Mouse (Mus musculus) myocyte (in vitro differentiated cells): ENCODE results near the gene Ntrk3.

Experiments
- MAX ChIP-seq: IDR thresholded peaks from one replicate; pipeline ENCODE4 v1.6.1; 2011; ENCODE audit warnings: low read depth, mild to moderate bottlenecking, control low read depth
- MYOD1 ChIP-seq, 3 experiments: IDR thresholded peaks; one replicate each; pipeline ENCODE4 v1.6.1; 2011; ENCODE audit warnings: control low read depth in 2 of 3, low read depth in 2 of 3, mild to moderate bottlenecking in 2 of 3, moderate library complexity in 1 of 3; ENCODE audit not compliant: insufficient read length in 2 of 3, control insufficient read depth in 1 of 3
- POLR2AphosphoS2 ChIP-seq: IDR thresholded peaks from one replicate; pipeline ENCODE4 v1.6.1; 2011; ENCODE audit warnings: low read depth, control low read depth; ENCODE audit not compliant: insufficient read length
- USF1 ChIP-seq: IDR thresholded peaks from one replicate; pipeline ENCODE4 v1.6.1; 2011; ENCODE audit warnings: low read depth, mild to moderate bottlenecking, control low read depth, moderate library complexity

- no peak for TF ChIP-seq MYOD1 (IDR thresholded peaks at IDR 0.05; ENCODE audit: control insufficient read depth in 1 of 3, insufficient read length in 2 of 3, low read depth in 2 of 3)
- TF ChIP-seq POLR2AphosphoS2, result no peak
- no peak for TF ChIP-seq USF1
- no peak for TF ChIP-seq MAX
Observed at GRCm38 (mm10) chr7:78724591-78724990, 13.2 kb downstream of the Ntrk3 start.
